Mouse (Mus musculus) lung, embryonic 14.5 days (tissue): ENCODE measurements around the gene Vmn1r233. TPM values are rescaled to one million over a fixed set of nuclear protein-coding genes. Genes with fewer than 3 reads are reported as not detected.

Experiments used
- ATAC-seq: fragments of 200-750 bp; cut with Nextera tagmentation; 2 replicates; pipeline ENCODE4 v1.8.0; 2017; ENCODE audit warnings: mild to moderate bottlenecking, moderate TSS enrichment, moderate library complexity; ENCODE audit not compliant: insufficient read depth
- DNase-seq: peaks from one replicate; pipeline ENCODE4 v3.0.0-alpha.2; 2015
- H3K27ac ChIP-seq: fragments of 300-500 bp; sonication (generic); 2 replicates; pipeline ENCODE4 v1.5.1; 2014; ENCODE audit warnings: low read depth, mild to moderate bottlenecking, moderate library complexity
- H3K27me3 ChIP-seq: fragments of 300-500 bp; sonication (generic); 2 replicates; pipeline ENCODE4 v1.6.1; 2014; ENCODE audit warnings: low read length, control low read depth; ENCODE audit not compliant: insufficient read depth
- H3K36me3 ChIP-seq: fragments of 300-500 bp; sonication (generic); 2 replicates; pipeline ENCODE4 v1.6.1; 2014; ENCODE audit warnings: control low read depth; ENCODE audit not compliant: insufficient read depth
- H3K4me1 ChIP-seq: fragments of 300-500 bp; sonication (generic); 2 replicates; pipeline ENCODE4 v1.6.1; 2014; ENCODE audit warnings: antibody characterized with exemption, control low read depth; ENCODE audit not compliant: insufficient read depth
- H3K4me2 ChIP-seq: fragments of 300-500 bp; sonication (generic); 2 replicates; pipeline ENCODE4 v1.6.1; 2014; ENCODE audit warnings: mild to moderate bottlenecking
- H3K4me3 ChIP-seq: fragments of 300-500 bp; sonication (generic); 2 replicates; pipeline ENCODE4 v1.5.1; 2014; ENCODE audit warnings: low read depth, low read length
- H3K9ac ChIP-seq: fragments of 300-500 bp; sonication (generic); 2 replicates; pipeline ENCODE4 v1.6.1; 2014
- H3K9me3 ChIP-seq: fragments of 300-500 bp; sonication (generic); 2 replicates; pipeline ENCODE4 v1.6.1; 2016; ENCODE audit warnings: low read depth, low read length, control low read depth
- CTCF ChIP-seq: IDR thresholded peaks from 2 replicates; pipeline ENCODE4 v1.5.1; 2016; ENCODE audit warnings: antibody characterized with exemption, low read depth
- WGBS: fragments of 180-500 bp; shearing (Covaris S2); extraction: QIAGEN DNeasy Blood & Tissue Kit; methylation state at CpG from one replicate; pipeline ENCODE4 v1.1.7; 2014; 5-methylcytosine and 5-hydroxymethylcytosine counted together
- polyA plus RNA-seq: library from polyadenylated mRNA; unstranded; fragments of >200 nt; fragmentation: Nextera tagmentation; extraction: Ambion mirVana; gene quantifications from 2 replicates; pipeline ENCODE4 v1.2.1, GENCODE M21; 2014

Vmn1r233 gene
- not detected in 2 replicates for polyA plus RNA-seq

DNA sequence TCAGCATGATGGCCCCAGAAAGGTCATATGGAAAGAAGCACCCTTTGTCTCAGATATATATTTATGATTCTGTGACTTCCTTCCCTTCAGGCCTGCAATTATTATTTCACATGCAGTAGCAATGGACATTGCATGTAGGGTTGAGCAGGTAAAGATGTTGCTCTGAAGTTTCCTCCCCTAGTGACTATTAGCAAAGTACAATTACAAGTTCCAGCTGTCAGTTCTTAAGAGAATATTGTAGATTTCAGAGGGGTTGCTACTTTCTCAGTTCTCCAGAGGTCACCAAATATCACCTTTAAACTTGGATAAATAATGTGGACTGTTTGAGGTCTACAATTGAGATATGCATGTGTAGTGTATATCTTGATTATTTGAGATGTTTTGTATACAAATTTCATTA is at the start of gene Vmn1r233:
Gene Vmn1r233 (minus strand): TSS at position 101 of the 400 bp plus-strand sequence.
- TF ChIP-seq CTCF = no peak
- H3K9ac ChIP-seq = no peak within 1 kb of the TSS

DNA sequence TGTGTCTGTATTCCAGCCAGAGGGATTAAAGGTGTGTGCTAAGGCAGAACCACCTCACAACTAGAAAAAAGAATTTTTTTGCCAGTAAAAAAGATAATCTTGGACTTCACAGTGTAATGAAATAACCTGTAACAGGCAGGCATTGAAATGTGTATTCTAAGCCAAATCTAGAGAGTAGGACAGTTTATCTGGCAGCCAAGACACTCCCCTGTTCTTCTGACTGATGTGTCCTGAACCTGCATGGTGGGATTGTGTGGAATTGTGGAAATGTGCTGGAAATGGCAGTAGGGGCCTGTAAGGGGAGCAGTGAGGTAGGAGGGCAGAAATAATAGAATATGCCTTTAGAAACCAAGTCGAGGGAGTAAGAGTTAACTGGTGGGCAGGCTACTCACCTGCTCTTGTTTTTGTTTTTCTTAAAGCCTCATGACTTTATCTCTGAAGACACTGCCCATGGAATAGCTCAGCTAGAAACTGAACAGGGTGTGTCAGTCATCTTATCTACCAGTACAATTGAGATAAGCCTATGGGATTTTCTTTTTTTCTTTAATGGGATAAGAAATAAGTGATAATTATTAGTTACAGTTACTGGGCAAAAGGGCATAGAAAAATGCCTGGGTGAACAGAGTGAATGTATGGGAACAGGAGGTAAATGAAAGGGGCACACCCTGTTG is 22.3 kb upstream of the Vmn1r233 start:
- H3K27me3 ChIP-seq = no peaks in the 10 kb centered on the region
- DNase-seq (no peak), ATAC-seq (no peak)
- no peak for TF ChIP-seq CTCF
- H3K9me3 ChIP-seq = no peaks in the 10 kb centered on the region
- H3K9ac ChIP-seq = no peak overlapping the region
- no peak overlapping the region for H3K4me2 ChIP-seq
- H3K36me3 ChIP-seq = peaks cover 57% of the 10 kb centered on the region
- no peaks in the 10 kb centered on the region for H3K4me1 ChIP-seq
- H3K27ac ChIP-seq = no peak overlapping the region
- H3K4me3 ChIP-seq = no peak overlapping the region
- 75% methylated on average over 1 of the region's 1 CpGs for WGBS

More for the DNA sequence above, at the start of gene Vmn1r233:
- Histone ChIP-seq H3K9me3 (no peaks in the 10 kb centered on the region), H3K4me3 (no peak within 1 kb of the TSS), H3K4me1 (no peaks in the 10 kb centered on the region), H3K4me2 (no peak within 1 kb of the TSS), H3K27ac (no peak within 1 kb of the TSS), H3K36me3 (no peaks in the 10 kb centered on the region), H3K27me3 (no peaks in the 10 kb centered on the region)
- DNase-seq (no peak), ATAC-seq (no peak)

DNA sequence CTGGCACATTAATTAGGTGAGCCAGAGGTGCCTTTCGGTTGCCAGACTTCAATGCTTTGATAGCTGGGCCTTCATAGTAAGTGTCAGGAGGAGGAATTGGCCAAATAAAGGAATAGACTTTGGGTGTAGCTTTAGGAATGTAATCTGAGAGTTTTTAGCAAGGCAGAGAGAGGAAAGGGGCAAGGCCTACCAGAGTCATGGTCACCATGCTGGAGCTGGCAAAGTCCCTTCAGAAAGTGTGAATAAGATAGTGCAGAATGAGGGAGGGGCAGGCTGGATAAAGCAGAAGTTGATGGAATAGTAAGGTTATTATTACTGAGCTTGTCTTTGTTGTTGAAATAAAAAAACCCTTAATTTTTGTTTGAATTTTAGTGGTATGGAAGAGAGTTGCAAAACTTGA is 13.5 kb upstream of the Vmn1r233 start:
- ATAC-seq = no peak
- H3K36me3 ChIP-seq = peaks cover 17% of the 10 kb centered on the region
- DNase-seq = no peak
- 17% methylated on average over 1 of the region's 1 CpGs for WGBS
- H3K27me3 ChIP-seq = no peaks in the 10 kb centered on the region
- H3K9me3 ChIP-seq = no peaks in the 10 kb centered on the region
- peak overlapping the region; percentile 88 for H3K9ac ChIP-seq
- TF ChIP-seq CTCF = no peak
- H3K27ac ChIP-seq = no peak overlapping the region
- H3K4me3 ChIP-seq = peak overlapping the region; percentile 79
- peak overlapping the region; percentile 68 for H3K4me2 ChIP-seq
- no peaks in the 10 kb centered on the region for H3K4me1 ChIP-seq

DNA sequence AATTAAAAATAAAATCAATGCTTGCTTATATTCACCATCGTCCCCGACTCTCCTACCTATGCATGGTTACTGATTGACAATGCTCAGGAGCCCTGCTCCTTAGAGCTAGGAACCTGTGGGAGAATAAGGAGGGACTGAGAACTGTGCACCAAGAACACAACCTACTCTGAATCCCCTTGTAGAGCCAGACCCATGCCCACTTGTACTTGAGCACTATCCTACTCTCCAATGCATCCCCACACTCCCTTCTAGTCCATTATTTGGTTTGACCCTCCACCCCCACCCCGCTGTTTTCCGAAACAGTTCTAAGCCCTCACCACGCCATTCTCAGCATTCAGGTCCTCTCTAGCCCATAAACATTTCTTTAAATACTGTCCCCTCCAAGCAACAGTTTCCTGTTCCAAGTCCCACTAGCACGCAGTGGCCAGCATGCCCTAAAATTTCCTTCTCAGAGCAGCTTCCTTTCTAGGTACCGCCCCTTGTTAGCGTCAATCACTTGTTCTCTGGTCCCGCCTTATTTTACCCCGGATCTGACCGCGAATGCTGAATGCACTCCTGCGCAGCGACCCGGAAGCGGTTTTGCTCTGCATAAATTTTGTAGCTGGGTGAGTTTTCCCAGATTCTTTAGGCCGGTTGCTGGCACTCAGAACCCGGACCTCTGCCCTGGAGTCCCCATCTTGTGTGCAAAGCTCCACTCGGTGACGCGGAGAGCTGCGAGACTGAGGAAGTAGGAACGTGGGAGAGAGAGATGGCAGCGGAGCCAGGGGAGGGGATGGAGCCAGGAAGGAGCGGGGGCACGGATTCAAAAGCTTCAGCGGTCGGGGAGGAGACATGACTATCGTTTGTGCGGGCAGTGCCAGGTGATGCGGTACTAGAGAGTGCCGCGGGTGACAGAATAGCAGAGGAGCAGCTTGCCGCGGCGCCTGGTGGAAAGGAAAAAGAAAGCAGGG is 12.4 kb upstream of the Vmn1r233 start, which contains the start of gene Zfp160:
Gene Zfp160 (plus strand): TSS at position 522 of the 950 bp plus-strand sequence.
- 6% methylated on average over 36 of the region's 36 CpGs for WGBS
- Histone ChIP-seq H3K27me3 (no peaks in the 10 kb centered on the region), H3K9me3 (no peaks in the 10 kb centered on the region), H3K9ac (peak within 1 kb of the TSS; percentile 88), H3K36me3 (peaks cover 14% of the 10 kb centered on the region), H3K4me2 (peak within 1 kb of the TSS; percentile 68), H3K27ac (peak within 1 kb of the TSS; percentile 92), H3K4me3 (peak within 1 kb of the TSS; percentile 79), H3K4me1 (no peaks in the 10 kb centered on the region)
- no peak for TF ChIP-seq CTCF
- DNase-seq (peak; percentile 96), ATAC-seq (peak; percentile 99)

DNA sequence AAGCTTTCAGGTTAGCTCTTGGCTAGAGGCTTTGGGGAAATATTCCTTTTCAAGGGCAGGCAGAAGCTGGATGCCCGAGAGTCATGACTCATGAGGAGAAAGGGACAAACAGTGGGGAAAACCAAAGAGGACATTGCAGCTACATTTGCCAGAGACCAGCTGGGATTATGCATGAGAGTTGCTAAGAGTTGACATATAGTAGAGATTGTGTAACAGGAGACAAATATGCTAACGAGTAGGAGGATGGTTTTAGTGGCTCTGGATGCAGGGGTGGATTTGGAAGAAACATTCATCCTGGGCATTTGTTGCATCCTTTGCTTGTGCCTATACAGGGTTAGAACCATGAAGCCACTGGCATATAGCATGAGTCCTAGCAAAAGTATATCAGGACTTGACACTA is 2.5 kb downstream of the Vmn1r233 start:
- TF ChIP-seq CTCF = no peak
- 68% methylated on average over 2 of the region's 2 CpGs for WGBS
- ATAC-seq = no peak

DNA sequence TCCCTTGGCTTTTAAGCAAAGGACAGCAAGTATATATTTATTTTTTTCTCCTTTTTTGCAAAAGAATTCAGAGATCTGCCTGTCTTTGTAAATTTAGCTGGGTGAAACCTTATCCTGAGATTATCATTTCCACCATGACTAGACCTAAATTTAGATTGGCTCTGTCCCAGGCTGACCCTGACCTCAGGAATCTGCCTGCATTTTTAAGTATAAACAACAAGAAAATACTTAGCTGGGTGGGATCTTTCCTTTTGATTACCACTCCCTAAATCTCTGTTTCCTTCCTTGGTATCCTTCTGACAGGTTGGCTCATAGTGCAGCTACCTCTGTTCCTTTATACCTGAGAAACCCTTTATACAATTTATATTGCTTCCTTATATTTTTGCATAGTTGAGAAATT is 29.6 kb downstream of the Vmn1r233 start:
- H3K27me3 ChIP-seq = no peaks in the 10 kb centered on the region
- no peaks in the 10 kb centered on the region for H3K9me3 ChIP-seq
- ATAC-seq (no peak), DNase-seq (no peak)
- no peak overlapping the region for H3K27ac ChIP-seq
- TF ChIP-seq CTCF = no peak
- no peak overlapping the region for H3K4me2 ChIP-seq
- H3K4me1 ChIP-seq = no peaks in the 10 kb centered on the region
- peaks cover 82% of the 10 kb centered on the region for H3K36me3 ChIP-seq
- H3K9ac ChIP-seq = no peak overlapping the region
- H3K4me3 ChIP-seq = no peak overlapping the region

More for the DNA sequence above, 2.5 kb downstream of the Vmn1r233 start:
- Histone ChIP-seq H3K9me3 (no peaks in the 10 kb centered on the region), H3K4me3 (no peak overlapping the region), H3K27ac (no peak overlapping the region), H3K9ac (no peak overlapping the region), H3K27me3 (no peaks in the 10 kb centered on the region), H3K4me2 (no peak overlapping the region), H3K4me1 (no peaks in the 10 kb centered on the region), H3K36me3 (no peaks in the 10 kb centered on the region)
- DNase-seq = no peak

DNA sequence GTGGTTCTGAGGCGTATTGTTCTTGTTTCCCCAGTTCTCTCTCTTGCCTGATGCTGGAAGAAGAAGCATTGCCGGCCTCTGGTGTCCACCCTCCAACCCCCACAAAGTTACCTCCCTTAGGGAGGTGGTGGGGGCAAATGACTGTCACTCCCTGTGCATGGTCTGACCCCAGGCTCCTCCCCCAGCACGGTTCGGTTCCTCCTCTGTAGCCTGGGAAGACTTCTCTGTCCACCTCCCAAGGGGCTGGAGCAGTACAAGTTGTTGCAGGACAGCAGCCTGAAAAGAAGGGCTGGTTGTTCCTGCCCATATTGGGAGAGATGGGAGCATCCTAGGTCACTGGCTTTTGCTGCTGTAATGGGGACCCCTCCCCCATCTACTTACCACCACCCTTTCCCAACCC is 30.8 kb downstream of the Vmn1r233 start:
- Histone ChIP-seq H3K27ac (no peak overlapping the region), H3K27me3 (no peaks in the 10 kb centered on the region), H3K9me3 (no peaks in the 10 kb centered on the region), H3K4me3 (no peak overlapping the region), H3K4me2 (no peak overlapping the region), H3K9ac (no peak overlapping the region), H3K36me3 (peaks cover 92% of the 10 kb centered on the region), H3K4me1 (no peaks in the 10 kb centered on the region)
- DNase-seq (no peak), ATAC-seq (no peak)
- TF ChIP-seq CTCF = no peak
- WGBS = 99% methylated on average over 4 of the region's 4 CpGs
